Mouse (Mus musculus) MEL (cell line): Measurements from ENCODE around the gene Antxr1. TPM values are rescaled to one million over a fixed set of nuclear protein-coding genes. Genes with fewer than 3 reads are reported as not detected.
A peak's percentile ranks its signal among the peaks of the same experiment; 100 is the strongest.

Experiments used
- DNase-seq: peaks from one replicate; pipeline ENCODE4 v3.0.0; 2011; ENCODE audit warnings: low read depth, low spot score
- H3K27ac ChIP-seq: 2 replicates; pipeline ENCODE4 v1.5.1; 2012; ENCODE audit warnings: low read depth, mild to moderate bottlenecking, control low read depth, low read length, moderate library complexity; ENCODE audit not compliant: control insufficient read depth
- H3K27me3 ChIP-seq, 2 experiments: fragments of 150-350 bp in 1 of 2; sonication (generic) in 1 of 2; 2 replicates each; pipeline ENCODE4 v1.6.1; 2012; ENCODE audit warnings: low read length in 2 of 2, mild to moderate bottlenecking in 2 of 2, improper control_type of control experiment in 1 of 2, moderate library complexity in 1 of 2; ENCODE audit not compliant: insufficient read depth in 2 of 2, control insufficient read depth in 1 of 2
- H3K36me3 ChIP-seq, 2 experiments: 2 replicates each; pipeline ENCODE4 v1.6.1; 2012 to 2014; ENCODE audit warnings: low read length in 2 of 2, improper control_type of control experiment in 1 of 2, inconsistent platforms in 1 of 2, mild to moderate bottlenecking in 1 of 2; ENCODE audit not compliant: insufficient read depth in 2 of 2, control insufficient read depth in 1 of 2
- H3K4me1 ChIP-seq, 2 experiments: fragments of 150-350 bp in 1 of 2; sonication (generic) in 1 of 2; 2 replicates each; pipeline ENCODE4 v1.6.1; 2012; ENCODE audit warnings: low read length in 2 of 2, improper control_type of control experiment in 1 of 2, mild to moderate bottlenecking in 1 of 2; ENCODE audit not compliant: insufficient read depth in 2 of 2, control insufficient read depth in 1 of 2
- H3K4me3 ChIP-seq, 2 experiments: fragments of 150-350 bp in 1 of 2; sonication (generic) in 1 of 2; 2 replicates each; pipeline ENCODE4 v1.5.1; 2012; ENCODE audit warnings: low read depth in 2 of 2, low read length in 2 of 2, mild to moderate bottlenecking in 2 of 2, moderate library complexity in 2 of 2, control low read depth in 1 of 2, improper control_type of control experiment in 1 of 2; ENCODE audit not compliant: control insufficient read depth in 1 of 2, insufficient read depth in 1 of 2
- H3K79me2 ChIP-seq: 2 replicates; pipeline ENCODE4 v1.6.1; 2012; ENCODE audit warnings: mild to moderate bottlenecking, low read length, moderate library complexity; ENCODE audit not compliant: control insufficient read depth, poor library complexity, insufficient read depth
- H3K9ac ChIP-seq: 2 replicates; pipeline ENCODE4 v1.6.1; 2012; ENCODE audit warnings: low read depth, mild to moderate bottlenecking, control low read depth, low read length, moderate library complexity; ENCODE audit not compliant: control insufficient read depth, poor library complexity, severe bottlenecking
- H3K9me3 ChIP-seq: fragments of 150-350 bp; sonication (generic); replicated peaks from 2 replicates; pipeline ENCODE4 v1.6.1; 2012; ENCODE audit warnings: mild to moderate bottlenecking, low read length, improper control_type of control experiment, moderate library complexity; ENCODE audit not compliant: insufficient read depth
- BHLHE40 ChIP-seq: IDR thresholded peaks from 2 replicates; pipeline ENCODE4 v1.6.1; 2012; ENCODE audit warnings: low read depth, mild to moderate bottlenecking, inconsistent platforms, low read length, improper control_type of control experiment, borderline replicate concordance
- E2F4 ChIP-seq: IDR thresholded peaks from 2 replicates; pipeline ENCODE4 v1.6.1; 2011; ENCODE audit warnings: low read depth, low read length, improper control_type of control experiment, borderline replicate concordance
- EP300 ChIP-seq, 2 experiments: IDR thresholded peaks; 2 replicates each; pipeline ENCODE4 v1.6.1; 2011; ENCODE audit warnings: improper control_type of control experiment in 2 of 2, low read length in 2 of 2, low read depth in 1 of 2, mild to moderate bottlenecking in 1 of 2
- ETS1 ChIP-seq: IDR thresholded peaks from 2 replicates; pipeline ENCODE4 v1.6.1; 2012; ENCODE audit warnings: low read depth, mild to moderate bottlenecking, inconsistent platforms, low read length, improper control_type of control experiment, moderate library complexity
- GATA1 ChIP-seq: IDR thresholded peaks from 2 replicates; pipeline ENCODE4 v1.6.1; 2011; ENCODE audit warnings: low read depth, low read length, improper control_type of control experiment
- HCFC1 ChIP-seq: IDR thresholded peaks from 2 replicates; pipeline ENCODE4 v1.6.1; 2012; ENCODE audit warnings: low read depth, mild to moderate bottlenecking, inconsistent platforms, low read length, improper control_type of control experiment, moderate library complexity
- MAFK ChIP-seq: IDR thresholded peaks from 2 replicates; pipeline ENCODE4 v1.6.1; 2011; ENCODE audit warnings: low read depth, mild to moderate bottlenecking, low read length, improper control_type of control experiment, borderline replicate concordance
- MAX ChIP-seq: IDR thresholded peaks from 2 replicates; pipeline ENCODE4 v1.6.1; 2011; ENCODE audit warnings: low read length, improper control_type of control experiment
- MAZ ChIP-seq: IDR thresholded peaks from 2 replicates; pipeline ENCODE4 v1.6.1; 2012; ENCODE audit warnings: low read depth, mild to moderate bottlenecking, inconsistent platforms, low read length, improper control_type of control experiment
- MEF2A ChIP-seq: IDR thresholded peaks from 2 replicates; pipeline ENCODE4 v1.6.1; 2014; ENCODE audit warnings: low read depth, mild to moderate bottlenecking, inconsistent platforms, low read length, improper control_type of control experiment; ENCODE audit not compliant: poor library complexity, insufficient replicate concordance, severe bottlenecking; ENCODE audit errors: extremely low read depth
- MYB ChIP-seq: IDR thresholded peaks from 2 replicates; pipeline ENCODE4 v1.6.1; 2011; ENCODE audit warnings: mild to moderate bottlenecking, low read depth, low read length, improper control_type of control experiment
- NELFE ChIP-seq: IDR thresholded peaks from 2 replicates; pipeline ENCODE4 v1.6.1; 2011; ENCODE audit warnings: low read depth, low read length, improper control_type of control experiment
- NRF1 ChIP-seq: IDR thresholded peaks from 2 replicates; pipeline ENCODE4 v1.6.1; 2014; ENCODE audit warnings: low read depth, mild to moderate bottlenecking, inconsistent platforms, low read length, improper control_type of control experiment, moderate library complexity; ENCODE audit not compliant: poor library complexity, insufficient read depth, severe bottlenecking
- POLR2A ChIP-seq, 2 experiments: IDR thresholded peaks; 2 replicates each; pipeline ENCODE4 v1.6.1; 2011 to 2012; ENCODE audit warnings: low read length in 2 of 2, mild to moderate bottlenecking in 2 of 2, control low read depth in 1 of 2, improper control_type of control experiment in 1 of 2, low read depth in 1 of 2, moderate library complexity in 1 of 2; ENCODE audit not compliant: control insufficient read depth in 1 of 2, insufficient read depth in 1 of 2, poor library complexity in 1 of 2
- POLR2AphosphoS2 ChIP-seq: IDR thresholded peaks from 2 replicates; pipeline ENCODE4 v1.6.1; 2011; ENCODE audit warnings: low read length, improper control_type of control experiment
- POLR2AphosphoS5 ChIP-seq: IDR thresholded peaks from 2 replicates; pipeline ENCODE4 v1.6.1; 2012; ENCODE audit warnings: low read depth, borderline replicate concordance, mild to moderate bottlenecking, inconsistent platforms, low read length, moderate library complexity, mixed read lengths
- RAD21 ChIP-seq: IDR thresholded peaks from 2 replicates; pipeline ENCODE4 v1.6.1; 2011; ENCODE audit warnings: mild to moderate bottlenecking, low read depth, low read length, improper control_type of control experiment
- RCOR1 ChIP-seq: IDR thresholded peaks from 2 replicates; pipeline ENCODE4 v1.6.1; 2012; ENCODE audit warnings: low read depth, mild to moderate bottlenecking, inconsistent platforms, low read length, improper control_type of control experiment
- SIN3A ChIP-seq: IDR thresholded peaks from 2 replicates; pipeline ENCODE4 v1.6.1; 2012; ENCODE audit warnings: low read length, improper control_type of control experiment, inconsistent platforms
- TAL1 ChIP-seq: IDR thresholded peaks from 2 replicates; pipeline ENCODE4 v1.6.1; 2012; ENCODE audit warnings: mild to moderate bottlenecking, inconsistent platforms, low read length, moderate library complexity, mixed read lengths
- TBP ChIP-seq: IDR thresholded peaks from 2 replicates; pipeline ENCODE4 v1.8.0; 2011; ENCODE audit warnings: low read depth, low read length, improper control_type of control experiment
- TCF12 ChIP-seq: IDR thresholded peaks from 2 replicates; pipeline ENCODE4 v1.6.1; 2014; ENCODE audit warnings: low read depth, mild to moderate bottlenecking, inconsistent platforms, low read length, improper control_type of control experiment, moderate library complexity
- USF2 ChIP-seq, 2 experiments: IDR thresholded peaks; 2 replicates each; pipeline ENCODE4 v1.6.1; 2011 to 2012; ENCODE audit warnings: improper control_type of control experiment in 2 of 2, low read length in 2 of 2, borderline replicate concordance in 1 of 2, inconsistent platforms in 1 of 2, low read depth in 1 of 2, mild to moderate bottlenecking in 1 of 2; ENCODE audit not compliant: insufficient read depth in 1 of 2
- ZKSCAN1 ChIP-seq: IDR thresholded peaks from 2 replicates; pipeline ENCODE4 v1.6.1; 2012; ENCODE audit warnings: low read depth, mild to moderate bottlenecking, inconsistent platforms, low read length, improper control_type of control experiment, moderate library complexity
- ZMIZ1 ChIP-seq: IDR thresholded peaks from 2 replicates; pipeline ENCODE4 v1.6.1; 2012; ENCODE audit warnings: low read depth, mild to moderate bottlenecking, inconsistent platforms, low read length, improper control_type of control experiment, moderate library complexity
- polyA plus RNA-seq, 2 experiments: library from polyadenylated mRNA; stranded (reverse) in 1 of 2; unstranded in 1 of 2; fragments of >175 nt in 1 of 2; fragments of >200 nt in 1 of 2; gene quantifications; 2 replicates each; pipeline versions ENCODE4 v1.2.1 to v1.2.4; 2012; ENCODE audit warnings: low replicate concordance in 2 of 2, low read depth in 1 of 2; ENCODE audit not compliant: insufficient read length in 2 of 2, insufficient read depth in 1 of 2, missing spikeins in 1 of 2
- total RNA-seq: library from RNA; depleted of rRNA; stranded (reverse); fragments of 300-350 nt; gene quantifications from 2 replicates; pipeline ENCODE4 v1.2.3, GENCODE M21; 2012

Gene Antxr1
- total and polyA plus RNA-seq, 3 experiments = 0.10 TPM; not detected in 2

DNA sequence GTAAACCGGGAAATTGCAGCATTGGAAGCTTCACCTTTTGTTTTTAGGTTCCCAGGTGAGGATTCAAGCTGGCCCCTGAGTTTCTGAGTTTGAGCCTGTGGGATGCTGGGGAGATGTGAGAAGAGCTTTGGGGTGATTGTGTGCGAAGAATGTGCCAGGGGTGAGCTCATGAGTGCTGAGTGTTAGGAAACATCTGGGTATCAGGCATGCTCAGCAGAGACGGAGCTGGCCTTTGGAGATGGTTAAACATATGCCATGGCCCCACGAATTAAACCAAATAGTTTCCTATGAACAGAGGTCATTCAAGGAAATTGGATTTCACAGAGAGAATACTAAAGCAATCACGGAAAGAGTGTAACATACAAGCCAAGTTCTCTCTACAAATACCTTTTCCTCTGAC, 193.4 kb downstream of the Antxr1 start:
- H3K36me3 ChIP-seq = no peaks in the 10 kb centered on the region; a peak in 1 of 4 replicates
- no peaks in the 10 kb centered on the region for H3K79me2 ChIP-seq
- H3K4me1 ChIP-seq = peaks cover 0 to 12% of the 10 kb centered on the region in 2 experiments; a peak in 2 of 4 replicates
- H3K9me3 ChIP-seq = no peaks in the 10 kb centered on the region
- no peak for DNase-seq
- no peak overlapping the region for H3K9ac ChIP-seq
- no peak overlapping the region for H3K27ac ChIP-seq
- no peak for TF ChIP-seq MAFK
- TF ChIP-seq POLR2AphosphoS2 = no peak
- no peak for TF ChIP-seq TAL1
- TF ChIP-seq RAD21 = no peak
- TF ChIP-seq TCF12 = no peak
- no peak for TF ChIP-seq ZMIZ1
- TF ChIP-seq EP300 (IDR thresholded peaks at IDR 0.05; ENCODE audit: low read depth in 1 of 2, low read length in 2 of 2) = no peak
- no peak for TF ChIP-seq E2F4
- TF ChIP-seq MAX = no peak
- no peak for TF ChIP-seq POLR2AphosphoS5
- no peak for TF ChIP-seq MEF2A
- no peak for TF ChIP-seq MYB
- no peak for TF ChIP-seq RCOR1
- TF ChIP-seq TBP = no peak
- no peak for TF ChIP-seq ETS1
- TF ChIP-seq MAZ = no peak
- no peak for TF ChIP-seq BHLHE40
- no peak for TF ChIP-seq ZKSCAN1
- TF ChIP-seq NRF1 = no peak
- H3K4me3 ChIP-seq = no peak overlapping the region
- peaks cover 11 to 15% of the 10 kb centered on the region in 2 experiments for H3K27me3 ChIP-seq

DNA sequence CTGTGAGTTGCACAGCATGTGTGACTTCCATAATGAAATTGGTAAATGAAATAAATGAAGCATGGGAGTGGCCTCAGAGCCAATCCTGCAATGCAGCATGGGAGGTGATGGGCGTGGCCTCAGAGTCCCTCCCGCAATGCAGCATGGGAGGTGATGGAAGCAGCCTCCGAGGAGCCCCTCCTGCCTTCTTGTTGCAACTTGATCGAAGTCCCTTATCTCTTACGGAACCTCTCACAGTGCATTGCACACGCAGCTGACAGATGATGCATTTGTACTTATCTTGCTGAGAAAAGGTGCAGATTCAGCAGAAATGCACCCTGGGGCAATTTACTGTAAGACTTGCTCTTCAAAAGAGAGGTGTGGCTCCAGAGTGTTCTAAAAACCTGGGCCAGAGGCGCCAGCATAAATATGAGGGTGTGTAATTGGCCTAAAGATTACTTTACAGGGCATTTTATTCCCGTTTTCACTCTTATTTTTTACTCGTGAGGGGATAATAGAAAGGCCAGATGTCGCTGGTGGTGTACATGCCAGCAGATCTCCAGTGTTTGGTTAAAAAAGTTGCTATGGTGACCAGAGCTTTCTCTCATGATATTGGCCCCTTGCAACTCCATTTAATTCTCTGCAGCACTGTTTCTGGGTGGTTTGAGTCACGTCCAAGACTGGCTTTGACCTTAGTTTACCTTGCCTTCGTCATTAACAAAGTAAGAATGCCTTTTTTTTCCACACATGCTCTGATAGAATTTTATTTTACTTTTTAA, 195.6 kb downstream of the Antxr1 start:
- peaks cover 12% of the 10 kb centered on the region in 2 experiments; a peak in 3 of 4 replicates for H3K27me3 ChIP-seq
- peak; percentile 76 for DNase-seq
- H3K9me3 ChIP-seq = no peaks in the 10 kb centered on the region
- no peaks in the 10 kb centered on the region for H3K79me2 ChIP-seq
- no peak overlapping the region for H3K27ac ChIP-seq
- no peak overlapping the region for H3K4me3 ChIP-seq
- peaks cover 0 to 12% of the 10 kb centered on the region in 2 experiments; a peak in 2 of 4 replicates for H3K4me1 ChIP-seq
- H3K36me3 ChIP-seq = no peaks in the 10 kb centered on the region; a peak in 1 of 4 replicates
- TF ChIP-seq ZMIZ1 = no peak
- no peak for TF ChIP-seq ZKSCAN1
- TF ChIP-seq ETS1 = peak; percentile 94
- peak; percentile 61; the same call in 1 of the 2 replicates for TF ChIP-seq GATA1
- TF ChIP-seq POLR2A (IDR thresholded peaks at IDR 0.05; ENCODE audit: control insufficient read depth in 1 of 2, insufficient read depth in 1 of 2, low read depth in 1 of 2, low read length in 2 of 2, poor library complexity in 1 of 2) = peak in 1 of 2 experiments; percentile 33; a peak in 1 of 4 replicates
- TF ChIP-seq MAX = no peak
- no peak for TF ChIP-seq BHLHE40
- peak; percentile 91 for TF ChIP-seq MAFK
- 0 out of 2 replicates have a peak, but pooled peaks have one; percentile 32 for TF ChIP-seq NELFE
- TF ChIP-seq SIN3A = no peak
- 0 out of 2 replicates have a peak, but pooled peaks have one; percentile 35 for TF ChIP-seq TBP
- TF ChIP-seq USF2 (IDR thresholded peaks at IDR 0.05; ENCODE audit: borderline replicate concordance in 1 of 2, insufficient read depth in 1 of 2, low read depth in 1 of 2, low read length in 2 of 2) = no peak
- 0 out of 2 replicates have a peak, but pooled peaks have one; percentile 35 for TF ChIP-seq HCFC1
- H3K9ac ChIP-seq = no peak overlapping the region
